Mouse (Mus musculus) spleen, embryonic (tissue): ENCODE data around the gene Mlxipl.

Experiments
- CTCF ChIA-PET: fragments of 350-600 bp; sonication (Branson Sonifier 250); formaldehyde crosslinking; loops from one replicate; lab custom pipeline; 2022; lab: Charles Lee

Gene Mlxipl

DNA sequence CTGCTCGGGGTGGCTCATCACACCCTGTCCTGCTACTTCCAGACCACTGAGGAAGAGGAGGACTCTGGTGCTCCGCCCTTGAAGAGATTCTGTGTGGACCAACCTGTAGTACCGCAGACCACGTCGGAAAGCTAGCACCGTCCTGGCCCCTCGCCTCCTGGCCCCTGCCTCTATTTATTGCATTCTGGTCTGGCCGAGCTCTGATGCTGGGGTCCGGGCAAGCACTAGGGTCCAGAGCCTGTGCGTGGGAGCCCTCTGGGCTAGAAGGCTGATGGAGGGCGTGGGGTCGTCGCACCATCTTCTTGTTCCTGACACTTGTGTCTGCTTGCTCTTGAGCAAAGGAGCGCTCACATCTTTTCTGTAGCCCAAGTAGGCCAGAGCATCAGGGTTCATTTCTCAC, 91.1 kb downstream of the Mlxipl start:
- CTCF ChIA-PET: no interaction called here

DNA sequence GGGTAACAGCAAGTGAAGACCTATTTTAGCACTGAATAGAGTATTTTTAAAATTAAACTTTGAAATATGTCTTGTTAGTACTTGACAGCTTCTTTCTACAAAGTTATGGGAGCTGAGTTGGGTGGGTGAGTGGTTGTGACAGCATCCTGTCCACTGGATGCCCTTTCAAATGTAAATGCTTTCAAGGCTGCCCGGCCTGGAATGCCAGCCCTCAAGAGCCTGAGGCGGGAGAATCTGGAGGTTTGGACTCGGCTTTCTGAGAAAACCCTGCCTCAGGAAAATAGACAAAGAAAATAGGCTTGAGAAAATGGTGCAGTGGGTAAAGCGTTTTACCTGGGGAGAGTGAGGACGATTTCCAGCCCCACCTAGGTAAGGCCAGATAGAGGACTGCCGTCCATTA, 92.1 kb downstream of the Mlxipl start:
- CTCF ChIA-PET: no interaction called here

DNA sequence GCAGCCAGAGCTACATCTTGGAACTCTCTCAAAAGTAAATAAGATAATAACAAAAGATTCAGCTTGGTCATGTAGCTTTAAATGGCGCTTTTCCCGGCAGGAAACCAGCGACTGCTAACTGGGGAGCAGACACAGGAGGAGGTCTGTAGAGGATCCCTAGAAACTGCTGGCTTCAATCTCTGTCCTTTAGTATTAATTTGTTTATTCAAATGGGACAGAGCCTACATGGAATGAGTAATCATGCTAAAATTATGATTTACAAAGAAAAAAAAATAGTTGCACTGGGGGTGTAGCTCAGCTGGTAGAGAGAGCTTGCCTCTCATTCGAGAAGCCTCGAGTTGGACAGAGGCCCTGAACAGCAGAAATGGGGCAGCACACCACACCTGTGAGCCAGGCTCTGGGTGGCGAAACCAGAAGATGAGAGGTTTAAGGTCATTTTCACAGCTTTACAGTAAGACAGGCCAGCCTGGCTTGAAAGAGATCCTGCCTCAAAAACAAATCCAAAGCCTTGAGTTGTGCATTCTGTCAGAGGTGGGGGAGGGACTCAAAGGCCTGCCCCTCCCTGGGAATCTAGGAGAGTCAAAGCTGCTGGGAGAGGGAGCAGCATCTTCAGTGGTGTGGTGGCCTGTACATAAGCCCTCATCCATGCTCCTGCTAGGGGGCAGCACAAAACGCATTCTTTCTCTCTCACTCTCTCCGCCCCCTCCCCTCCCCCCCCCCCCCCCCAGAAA, 93.6 kb downstream of the Mlxipl start:
- CTCF ChIA-PET: no interaction called here

DNA sequence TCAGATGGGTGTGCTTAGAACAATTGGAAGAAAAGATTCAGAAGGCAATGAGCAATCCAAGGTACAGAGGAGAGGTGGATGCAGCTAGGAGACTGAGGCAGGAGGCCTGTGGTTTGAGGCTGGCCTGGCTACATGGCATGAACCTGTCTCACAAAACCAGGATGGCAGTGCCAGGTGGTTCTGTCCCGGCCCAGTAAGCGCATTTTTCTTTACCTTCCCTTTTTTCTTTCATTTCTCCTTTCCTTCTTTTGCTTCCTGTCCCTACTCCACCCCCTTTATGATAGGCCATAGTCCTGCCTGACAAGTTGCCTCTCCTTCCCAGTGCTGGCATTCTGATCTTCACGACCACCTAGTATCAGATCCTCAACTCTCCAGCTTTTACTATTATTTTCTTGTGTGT, 95.3 kb downstream of the Mlxipl start:
- CTCF ChIA-PET: no interaction called here

DNA sequence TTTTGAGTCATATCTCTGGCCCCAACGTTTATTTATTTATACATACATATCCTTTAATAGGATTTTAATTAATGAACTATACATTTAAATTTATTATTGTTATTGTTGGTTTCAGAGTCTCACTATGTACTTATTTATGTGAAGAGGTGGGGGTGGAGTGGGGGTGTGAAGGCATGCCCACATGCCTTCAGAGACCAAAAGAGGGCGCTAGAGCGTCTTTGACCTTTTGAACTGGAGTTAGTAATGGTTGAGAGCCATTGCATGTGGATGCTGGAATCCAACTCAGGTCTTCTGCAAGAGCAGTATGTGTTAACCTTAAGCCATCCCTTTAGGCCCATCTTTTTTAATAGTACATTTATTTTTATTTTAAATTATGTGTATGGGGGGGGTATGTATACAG, 95.9 kb downstream of the Mlxipl start:
- CTCF ChIA-PET: interaction anchor here (1.8 kb wide), 1 partner anchor 16 kb away, joined by 4 read pairs; no protein-coding TSS in a partner anchor

DNA sequence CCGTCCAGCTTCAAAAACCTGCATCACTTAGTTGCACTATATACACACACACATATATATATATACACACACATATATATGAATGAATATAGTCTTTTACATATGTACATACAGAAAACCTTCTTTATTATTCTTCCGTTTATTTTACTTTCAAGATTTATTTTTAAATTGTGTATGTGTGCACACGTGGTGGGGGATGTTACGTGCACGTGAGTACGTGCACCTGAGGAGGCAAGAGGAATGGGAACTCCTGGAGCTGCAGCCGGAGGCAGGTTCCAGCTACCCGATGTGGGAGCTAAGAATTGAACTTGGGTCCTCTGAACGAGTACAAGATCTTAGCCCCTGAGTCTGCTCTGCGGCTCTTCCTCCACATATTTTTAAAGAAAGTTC, 96.5 kb downstream of the Mlxipl start:
- CTCF ChIA-PET: interaction anchor here (1.8 kb wide), 1 partner anchor 17 kb away, joined by 4 read pairs; no protein-coding TSS in a partner anchor

DNA sequence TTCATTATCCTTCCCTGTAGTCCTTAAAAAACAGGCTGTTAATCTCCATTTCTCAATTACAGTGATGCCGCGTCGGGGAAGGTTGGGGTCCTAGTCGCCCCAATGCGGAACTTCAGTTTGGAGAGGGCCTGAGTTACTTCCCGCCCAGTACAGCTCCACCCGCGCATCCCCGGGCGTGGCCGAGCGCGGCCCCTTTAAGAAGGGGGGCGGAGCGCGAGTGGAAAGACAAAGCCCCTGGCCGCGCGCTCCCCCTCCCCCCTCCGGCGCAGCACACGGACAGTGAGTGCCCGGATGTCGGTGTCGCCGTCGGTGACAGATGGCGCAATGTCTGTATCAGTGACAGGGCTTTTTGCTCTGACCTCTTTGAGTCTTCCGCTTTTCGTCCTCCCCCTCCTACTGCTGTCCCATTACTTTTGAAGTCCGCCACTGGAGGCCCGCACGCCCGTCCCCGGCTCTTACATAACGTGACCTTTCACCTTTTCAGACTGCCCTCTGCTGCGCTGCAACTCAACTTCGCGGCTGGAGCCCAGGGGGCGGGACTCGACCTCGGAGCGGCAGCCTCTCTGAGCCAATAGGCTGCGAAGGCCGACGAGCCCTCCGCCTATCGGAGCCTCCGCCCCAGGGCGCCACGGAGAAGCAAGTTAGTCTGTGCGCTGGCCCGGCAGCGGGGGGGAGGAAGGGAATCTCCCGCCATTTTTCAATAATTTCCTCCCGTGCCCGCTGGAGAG, 97.1 kb downstream of the Mlxipl start, which contains the start of gene Baz1b:
Baz1b (plus strand) TSS at position 644 of the 728 bp plus-strand sequence.
- CTCF ChIA-PET: interaction anchor here (1.8 kb wide), 1 partner anchor 17 kb away, joined by 4 read pairs; no protein-coding TSS in a partner anchor

DNA sequence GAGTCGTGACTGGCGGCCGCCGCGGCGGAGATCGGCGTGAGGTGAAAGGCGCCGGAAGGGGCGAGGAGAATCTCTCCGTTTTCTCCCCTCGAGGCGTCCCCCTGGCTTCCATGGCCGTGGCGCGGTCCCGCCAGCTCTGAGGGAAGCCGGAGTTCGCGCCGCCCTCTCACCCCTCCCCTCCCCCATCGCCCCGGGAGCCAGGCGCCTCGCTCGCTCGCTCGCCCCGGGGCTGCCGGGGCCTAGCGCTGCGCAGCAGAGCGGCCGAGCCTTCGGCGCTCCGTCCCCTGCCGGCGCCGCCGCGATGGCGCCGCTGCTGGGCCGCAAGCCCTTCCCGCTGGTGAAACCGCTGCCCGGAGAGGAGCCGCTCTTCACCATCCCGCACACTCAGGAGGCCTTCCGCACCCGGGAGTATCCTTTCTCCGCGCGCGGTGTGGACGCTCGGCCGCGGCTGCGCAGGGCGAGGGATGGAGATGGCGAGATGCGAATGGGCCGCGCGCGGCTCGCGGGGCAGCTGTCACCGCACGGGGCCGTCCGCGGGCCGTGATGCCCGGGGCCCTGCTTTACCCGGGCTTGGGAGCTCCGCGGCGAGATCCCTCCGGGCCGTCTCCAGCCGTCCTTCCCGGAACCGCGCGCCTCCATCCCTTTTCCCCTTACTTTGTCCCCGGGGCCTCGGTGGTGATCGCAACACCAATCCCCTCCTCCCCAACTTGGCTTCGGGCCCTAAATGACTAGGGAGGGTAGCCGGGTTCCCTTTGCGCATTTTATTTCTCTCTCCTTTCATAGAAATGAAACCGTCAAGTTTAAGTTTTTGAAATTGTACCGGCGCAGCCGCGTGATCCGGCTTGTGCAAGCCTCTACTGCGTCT, 97.9 kb downstream of the Mlxipl start:
- CTCF ChIA-PET: interaction anchor here (1.8 kb wide), 1 partner anchor 18 kb away, joined by 4 read pairs; no protein-coding TSS in a partner anchor
